Mouse (Mus musculus): ENCODE data around the gene Anks1b. TPM values are rescaled to one million over a fixed set of nuclear protein-coding genes. Genes with fewer than 3 reads are reported as not detected.

Anks1b gene
- polyA plus RNA-seq, 1 experiment from 2014 or later: 78.3 TPM

DNA sequence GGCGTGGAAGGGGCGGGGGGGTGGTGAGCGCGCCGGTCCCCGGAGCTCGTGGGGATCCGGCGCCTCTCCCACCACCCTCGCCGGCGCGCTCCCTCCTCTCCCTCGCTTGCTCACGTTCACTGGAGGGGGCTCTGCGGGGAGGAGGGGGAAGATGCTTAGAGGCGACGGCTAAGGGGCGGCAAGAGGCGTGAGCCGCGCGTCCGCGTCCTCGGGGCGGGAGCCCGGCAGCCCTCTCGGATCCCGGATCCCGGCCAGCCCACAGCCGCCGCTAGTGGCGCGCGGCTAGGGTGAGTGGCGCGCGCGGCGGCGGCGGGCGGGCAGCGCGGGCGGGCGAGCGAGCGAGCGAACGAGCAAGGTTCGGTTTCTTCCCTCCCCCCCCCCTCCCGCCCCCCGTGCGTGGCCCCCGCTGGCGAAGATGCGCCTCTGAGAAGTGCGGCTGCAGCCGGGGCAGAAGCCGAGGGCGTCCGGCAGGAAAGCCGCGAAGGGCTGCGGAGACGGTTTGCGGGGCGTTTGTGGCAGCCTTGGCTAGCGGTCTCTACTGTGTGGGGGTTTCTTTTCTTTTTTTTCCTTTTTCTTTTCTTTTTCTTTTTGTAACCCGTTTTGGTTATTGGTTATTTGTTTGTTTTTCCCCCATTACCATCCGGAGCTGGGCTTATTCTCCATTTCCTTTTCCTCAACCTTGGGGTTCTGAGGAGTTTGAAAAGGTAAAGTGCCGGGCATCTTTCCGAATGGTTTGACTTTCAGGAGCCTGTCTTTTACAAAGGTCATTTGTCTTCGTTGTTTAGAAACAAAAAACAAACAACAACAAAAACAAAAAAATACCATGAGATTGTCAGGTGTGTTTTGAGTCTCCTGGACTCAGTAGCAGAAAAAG is 956.3 kb downstream of the Anks1b start:
- peak overlapping the region; percentile 85 for H3K9ac ChIP-seq (ENCODE audit: low read depth, low read length)
- WGBS: under 1% methylated on average over 24 of the region's 76 CpGs
- no peaks in the 10 kb centered on the region for H3K9me3 ChIP-seq (ENCODE audit: control insufficient read depth, low read length)
- H3K4me3 ChIP-seq (ENCODE audit: low read length): peak overlapping the region; percentile 70
- no peaks in the 10 kb centered on the region for H3K27me3 ChIP-seq (replicated peaks; ENCODE audit: control insufficient read depth, insufficient read depth, low read length)
- peak; percentile 90 for ATAC-seq
- peaks cover 3% of the 10 kb centered on the region; the same call in 1 of the 2 replicates for H3K4me1 ChIP-seq (ENCODE audit: control insufficient read depth, insufficient read depth, low read depth, low read length)
- peak overlapping the region; percentile 96 for H3K27ac ChIP-seq (ENCODE audit: low read depth, low read length)
- H3K36me3 ChIP-seq (ENCODE audit: control insufficient read depth, insufficient read depth, low read length): no peaks in the 10 kb centered on the region
- peak overlapping the region; percentile 66 for H3K4me2 ChIP-seq (ENCODE audit: low read length)

DNA sequence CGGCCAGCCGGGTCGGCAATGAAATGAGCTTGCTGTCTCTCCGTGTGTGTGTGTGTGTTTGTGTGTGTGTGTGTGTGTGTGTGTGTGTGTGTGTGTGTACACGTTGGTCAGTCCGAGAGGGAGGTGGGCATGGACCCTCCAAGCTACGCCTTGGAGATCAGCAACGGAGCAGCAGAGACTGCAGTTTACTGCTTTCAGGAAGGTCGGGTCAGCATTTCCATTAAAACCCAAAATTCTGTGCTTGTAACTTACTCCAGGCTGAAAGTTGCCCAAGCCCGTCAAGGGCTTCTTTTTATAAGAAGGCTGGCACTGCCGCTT is 956.9 kb downstream of the Anks1b start:
- WGBS: under 1% methylated on average over 11 of the region's 11 CpGs
- no peak for ATAC-seq

DNA sequence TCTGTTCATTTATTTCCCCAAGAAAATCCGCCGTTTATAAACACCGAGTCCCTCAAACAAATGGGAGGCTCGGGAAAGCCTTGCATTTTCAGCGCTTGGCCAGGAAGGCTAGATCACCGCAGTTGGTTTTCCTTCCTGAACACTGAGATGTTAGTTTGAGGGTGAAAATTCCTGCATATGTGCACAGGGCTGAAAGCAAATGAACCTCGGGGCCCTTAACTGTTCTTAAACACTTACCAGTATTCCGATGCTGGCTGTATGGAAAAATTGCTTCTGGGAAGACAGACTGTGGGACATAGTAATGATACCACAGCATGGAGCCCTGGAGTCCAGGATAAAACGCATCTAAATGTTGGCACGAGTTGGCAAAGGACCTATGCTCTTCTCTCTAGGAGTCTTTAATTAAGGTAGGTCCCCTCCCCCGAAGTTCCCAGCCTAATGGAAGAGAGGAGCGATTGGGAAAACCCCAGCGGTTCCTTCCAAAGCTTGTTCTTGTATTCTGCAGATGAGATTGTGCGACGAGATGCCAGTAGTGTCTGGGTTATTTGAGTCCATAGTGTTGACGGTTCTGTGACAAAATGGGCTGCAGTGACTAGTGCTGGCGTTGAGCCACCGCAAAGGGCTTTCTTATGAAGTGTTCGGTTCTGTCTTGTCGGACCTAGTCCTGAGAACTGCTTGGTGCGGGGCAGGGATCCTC is 957.4 kb downstream of the Anks1b start:
- Histone ChIP-seq H3K27me3 (replicated peaks; ENCODE audit: control insufficient read depth, insufficient read depth, low read length) (no peaks in the 10 kb centered on the region), H3K9ac (ENCODE audit: low read depth, low read length) (peak overlapping the region; percentile 85), H3K9me3 (ENCODE audit: control insufficient read depth, low read length) (no peaks in the 10 kb centered on the region), H3K4me3 (ENCODE audit: low read length) (peak overlapping the region; percentile 70), H3K4me2 (ENCODE audit: low read length) (peak overlapping the region; percentile 66), H3K27ac (ENCODE audit: low read depth, low read length) (peak overlapping the region; percentile 52), H3K4me1 (ENCODE audit: control insufficient read depth, insufficient read depth, low read depth, low read length) (peaks cover 3% of the 10 kb centered on the region; the same call in 1 of the 2 replicates), H3K36me3 (ENCODE audit: control insufficient read depth, insufficient read depth, low read length) (no peaks in the 10 kb centered on the region)
- WGBS: 2% methylated on average over 21 of the region's 21 CpGs
- ATAC-seq: no peak

More for the DNA sequence above, 956.9 kb downstream of the Anks1b start:
- Histone ChIP-seq H3K4me3 (ENCODE audit: low read length) (peak overlapping the region; percentile 70), H3K4me2 (ENCODE audit: low read length) (peak overlapping the region; percentile 66), H3K27ac (ENCODE audit: low read depth, low read length) (peak overlapping the region; percentile 52), H3K4me1 (ENCODE audit: control insufficient read depth, insufficient read depth, low read depth, low read length) (peaks cover 3% of the 10 kb centered on the region; the same call in 1 of the 2 replicates), H3K27me3 (replicated peaks; ENCODE audit: control insufficient read depth, insufficient read depth, low read length) (no peaks in the 10 kb centered on the region), H3K36me3 (ENCODE audit: control insufficient read depth, insufficient read depth, low read length) (no peaks in the 10 kb centered on the region), H3K9ac (ENCODE audit: low read depth, low read length) (peak overlapping the region; percentile 85), H3K9me3 (ENCODE audit: control insufficient read depth, low read length) (no peaks in the 10 kb centered on the region)

DNA sequence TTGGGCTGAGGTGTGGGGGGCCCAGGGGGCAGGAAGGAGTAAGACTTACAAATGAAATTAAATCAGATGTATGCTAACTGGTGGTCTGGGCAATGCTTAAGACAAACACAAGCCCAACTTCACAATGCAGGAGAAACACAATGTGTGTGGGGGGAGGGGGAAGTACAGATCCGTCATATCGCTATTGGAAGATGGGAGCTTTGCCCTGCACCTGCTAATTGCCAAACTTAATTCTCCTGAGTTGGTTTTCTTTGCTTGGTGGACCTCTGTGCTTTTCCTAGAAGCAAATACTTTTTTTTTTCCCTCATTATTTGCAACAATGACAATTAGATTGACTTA is 957.9 kb downstream of the Anks1b start:
- Histone ChIP-seq H3K4me2 (ENCODE audit: low read length) (peak overlapping the region; percentile 66), H3K4me1 (ENCODE audit: control insufficient read depth, insufficient read depth, low read depth, low read length) (peaks cover 3% of the 10 kb centered on the region; the same call in 1 of the 2 replicates), H3K4me3 (ENCODE audit: low read length) (peak overlapping the region; percentile 70), H3K9me3 (ENCODE audit: control insufficient read depth, low read length) (no peaks in the 10 kb centered on the region), H3K27ac (ENCODE audit: low read depth, low read length) (peak overlapping the region; percentile 52), H3K27me3 (replicated peaks; ENCODE audit: control insufficient read depth, insufficient read depth, low read length) (no peaks in the 10 kb centered on the region), H3K36me3 (ENCODE audit: control insufficient read depth, insufficient read depth, low read length) (no peaks in the 10 kb centered on the region), H3K9ac (ENCODE audit: low read depth, low read length) (peak overlapping the region; percentile 85)
- WGBS: 7% methylated on average over 2 of the region's 2 CpGs
- no peak for ATAC-seq

DNA sequence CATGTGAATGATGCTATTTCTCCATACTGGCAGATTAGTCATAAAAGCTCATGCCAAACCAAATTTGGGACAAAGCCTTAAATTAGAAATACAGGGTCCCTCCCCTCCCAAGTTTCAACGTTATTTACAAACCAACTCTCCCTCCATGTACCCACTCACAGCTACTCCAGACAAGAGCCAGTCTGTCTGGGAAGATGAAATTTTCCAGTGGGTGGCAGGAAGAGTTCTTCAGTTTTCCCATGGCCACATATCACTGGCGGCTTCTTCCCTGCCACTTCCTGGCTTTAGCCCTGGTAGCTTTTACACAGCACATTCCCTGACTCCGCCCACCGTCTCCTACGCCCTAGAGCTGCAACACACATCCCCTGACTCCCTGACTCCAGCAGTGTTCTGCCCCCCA is 961.0 kb downstream of the Anks1b start:
- H3K9ac ChIP-seq (ENCODE audit: low read depth, low read length): no peak overlapping the region
- peaks cover 3% of the 10 kb centered on the region; the same call in 1 of the 2 replicates for H3K4me1 ChIP-seq (ENCODE audit: control insufficient read depth, insufficient read depth, low read depth, low read length)
- H3K9me3 ChIP-seq (ENCODE audit: control insufficient read depth, low read length): no peaks in the 10 kb centered on the region
- no peak overlapping the region for H3K4me2 ChIP-seq (ENCODE audit: low read length)
- no peak for ATAC-seq
- 44% methylated on average over 5 of the region's 5 CpGs for WGBS
- H3K4me3 ChIP-seq (ENCODE audit: low read length): no peak overlapping the region
- H3K27ac ChIP-seq (ENCODE audit: low read depth, low read length): no peak overlapping the region
- H3K36me3 ChIP-seq (ENCODE audit: control insufficient read depth, insufficient read depth, low read length): no peaks in the 10 kb centered on the region
- no peaks in the 10 kb centered on the region for H3K27me3 ChIP-seq (replicated peaks; ENCODE audit: control insufficient read depth, insufficient read depth, low read length)

DNA sequence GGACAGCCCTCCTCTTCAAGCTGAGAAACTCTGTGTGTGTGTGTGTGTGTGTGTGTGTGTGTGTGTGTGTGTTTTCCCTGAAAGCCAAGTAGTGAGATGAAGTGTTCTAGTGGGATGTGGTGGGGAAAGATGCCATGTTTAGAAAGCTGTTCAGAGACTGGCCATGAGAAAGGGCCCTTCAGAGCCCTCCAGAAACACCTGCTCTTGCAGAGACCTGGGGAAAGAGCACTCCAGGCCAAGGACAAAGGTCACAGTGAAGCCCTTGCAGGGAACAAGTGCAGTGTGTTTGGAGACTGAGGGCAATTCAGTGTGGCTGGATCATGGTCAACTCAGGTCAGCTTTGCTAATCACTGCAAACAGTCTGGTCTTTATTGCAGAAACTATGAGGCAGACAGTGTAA is 961.9 kb downstream of the Anks1b start:
- no peak overlapping the region for H3K4me2 ChIP-seq (ENCODE audit: low read length)
- H3K4me3 ChIP-seq (ENCODE audit: low read length): no peak overlapping the region
- no peak for ATAC-seq
- no peaks in the 10 kb centered on the region for H3K36me3 ChIP-seq (ENCODE audit: control insufficient read depth, insufficient read depth, low read length)
- H3K9ac ChIP-seq (ENCODE audit: low read depth, low read length): no peak overlapping the region
- H3K9me3 ChIP-seq (ENCODE audit: control insufficient read depth, low read length): no peaks in the 10 kb centered on the region
- peaks cover 3% of the 10 kb centered on the region; the same call in 1 of the 2 replicates for H3K4me1 ChIP-seq (ENCODE audit: control insufficient read depth, insufficient read depth, low read depth, low read length)
- H3K27ac ChIP-seq (ENCODE audit: low read depth, low read length): no peak overlapping the region
- H3K27me3 ChIP-seq (replicated peaks; ENCODE audit: control insufficient read depth, insufficient read depth, low read length): no peaks in the 10 kb centered on the region

DNA sequence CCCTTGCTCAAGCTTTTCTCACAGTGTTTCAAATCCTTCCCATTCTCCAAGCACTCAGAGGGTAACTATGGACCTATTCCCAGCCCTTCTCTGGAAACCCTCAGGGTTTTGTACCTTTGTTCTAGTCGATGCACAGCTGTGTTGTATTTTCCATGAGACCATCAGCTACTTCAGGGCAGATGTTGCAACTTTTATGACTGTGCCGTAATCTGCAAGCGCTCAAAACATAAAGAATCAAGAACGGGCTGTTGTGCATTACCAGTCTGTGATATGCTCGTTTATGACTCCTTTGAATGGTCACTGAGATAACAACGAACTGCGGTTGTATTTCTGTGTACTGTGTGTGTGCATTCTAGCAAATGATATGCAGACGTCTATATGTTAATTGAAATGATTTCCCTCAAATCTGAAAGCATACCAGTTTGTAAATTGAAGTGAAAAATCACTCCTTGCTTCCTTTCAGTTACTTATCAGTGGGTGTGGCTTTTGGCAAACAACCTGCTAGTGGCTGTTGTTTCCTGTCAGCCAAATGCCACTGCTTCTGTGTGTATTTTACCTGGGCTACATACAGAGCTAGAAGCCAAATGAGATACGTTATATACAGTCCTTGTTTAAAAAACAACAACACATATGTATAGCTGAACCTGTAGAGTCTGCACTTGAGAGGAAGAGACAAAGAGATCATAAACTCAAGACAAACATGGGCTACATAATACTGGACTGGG is 966.5 kb downstream of the Anks1b start:
- Histone ChIP-seq H3K9me3 (ENCODE audit: control insufficient read depth, low read length) (peaks cover 4% of the 10 kb centered on the region), H3K4me2 (ENCODE audit: low read length) (no peak overlapping the region), H3K9ac (ENCODE audit: low read depth, low read length) (no peak overlapping the region), H3K36me3 (ENCODE audit: control insufficient read depth, insufficient read depth, low read length) (no peaks in the 10 kb centered on the region), H3K4me1 (ENCODE audit: control insufficient read depth, insufficient read depth, low read depth, low read length) (no peaks in the 10 kb centered on the region), H3K27me3 (replicated peaks; ENCODE audit: control insufficient read depth, insufficient read depth, low read length) (no peaks in the 10 kb centered on the region), H3K27ac (ENCODE audit: low read depth, low read length) (no peak overlapping the region), H3K4me3 (ENCODE audit: low read length) (no peak overlapping the region)
- ATAC-seq: no peak
- 89% methylated on average over 9 of the region's 9 CpGs for WGBS

DNA sequence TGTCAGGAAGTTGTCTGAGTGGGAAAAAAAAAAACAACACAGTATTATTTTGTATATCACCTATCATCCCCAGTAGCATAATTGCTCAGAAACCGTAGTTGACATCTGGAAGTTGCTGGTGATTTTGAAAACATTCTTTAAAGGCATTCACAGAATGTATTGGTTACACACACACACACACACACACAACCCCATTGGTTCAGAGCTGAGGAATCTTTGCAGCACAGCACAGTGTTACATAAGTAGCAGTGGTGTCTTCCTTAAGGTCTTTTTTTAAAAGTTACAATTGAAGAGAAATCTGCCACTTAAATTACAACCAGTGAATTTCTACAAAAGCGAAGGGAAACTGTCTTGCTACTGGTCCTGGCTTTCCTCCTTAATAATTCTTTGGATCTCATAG is 969.1 kb downstream of the Anks1b start:
- no peaks in the 10 kb centered on the region for H3K4me1 ChIP-seq (ENCODE audit: control insufficient read depth, insufficient read depth, low read depth, low read length)

DNA sequence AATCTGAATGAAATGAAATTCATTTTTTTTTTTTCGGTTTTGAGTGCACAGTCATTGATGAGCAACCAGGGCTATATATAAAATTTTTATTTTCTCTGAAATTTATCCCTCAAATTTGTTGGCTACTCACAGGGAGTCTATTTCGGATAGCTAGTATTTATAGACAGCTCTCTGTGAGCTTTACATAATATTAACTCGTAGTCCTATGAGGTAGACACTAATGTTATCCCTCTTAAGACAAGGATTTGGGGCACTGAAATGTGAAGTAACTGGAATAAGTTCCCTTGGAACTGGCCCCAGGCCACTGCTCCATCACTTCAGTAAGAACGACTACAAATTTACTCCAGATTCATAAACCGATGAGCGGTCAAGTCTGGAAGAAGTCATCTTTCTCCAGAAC is 977.8 kb downstream of the Anks1b start:
- no peak overlapping the region for H3K27ac ChIP-seq (ENCODE audit: low read depth, low read length)
- H3K9ac ChIP-seq (ENCODE audit: low read depth, low read length): no peak overlapping the region
- no peak overlapping the region for H3K4me3 ChIP-seq (ENCODE audit: low read length)
- H3K27me3 ChIP-seq (replicated peaks; ENCODE audit: control insufficient read depth, insufficient read depth, low read length): no peaks in the 10 kb centered on the region
- no peak overlapping the region for H3K4me2 ChIP-seq (ENCODE audit: low read length)
- 89% methylated on average over 6 of the region's 6 CpGs for WGBS
- no peak for ATAC-seq
- no peaks in the 10 kb centered on the region for H3K9me3 ChIP-seq (ENCODE audit: control insufficient read depth, low read length)
- no peaks in the 10 kb centered on the region for H3K4me1 ChIP-seq (ENCODE audit: control insufficient read depth, insufficient read depth, low read depth, low read length)
- H3K36me3 ChIP-seq (ENCODE audit: control insufficient read depth, insufficient read depth, low read length): no peaks in the 10 kb centered on the region

More for the DNA sequence above, 969.1 kb downstream of the Anks1b start:
- Histone ChIP-seq H3K4me3 (ENCODE audit: low read length) (no peak overlapping the region), H3K27me3 (replicated peaks; ENCODE audit: control insufficient read depth, insufficient read depth, low read length) (no peaks in the 10 kb centered on the region), H3K36me3 (ENCODE audit: control insufficient read depth, insufficient read depth, low read length) (no peaks in the 10 kb centered on the region), H3K9ac (ENCODE audit: low read depth, low read length) (no peak overlapping the region), H3K9me3 (ENCODE audit: control insufficient read depth, low read length) (peaks cover 4% of the 10 kb centered on the region), H3K27ac (ENCODE audit: low read depth, low read length) (no peak overlapping the region), H3K4me2 (ENCODE audit: low read length) (no peak overlapping the region)
- ATAC-seq: no peak
- 83% methylated on average over 2 of the region's 2 CpGs for WGBS

Data from hindbrain, embryonic 16.5 days (tissue).